Mouse (Mus musculus): ENCODE data around the gene Agpat4. TPM values are rescaled to one million over a fixed set of nuclear protein-coding genes. Genes with fewer than 3 reads are reported as not detected.

The Agpat4 gene
- polyA plus RNA-seq, 1 experiment from 2014 or later: 43.7 TPM

DNA sequence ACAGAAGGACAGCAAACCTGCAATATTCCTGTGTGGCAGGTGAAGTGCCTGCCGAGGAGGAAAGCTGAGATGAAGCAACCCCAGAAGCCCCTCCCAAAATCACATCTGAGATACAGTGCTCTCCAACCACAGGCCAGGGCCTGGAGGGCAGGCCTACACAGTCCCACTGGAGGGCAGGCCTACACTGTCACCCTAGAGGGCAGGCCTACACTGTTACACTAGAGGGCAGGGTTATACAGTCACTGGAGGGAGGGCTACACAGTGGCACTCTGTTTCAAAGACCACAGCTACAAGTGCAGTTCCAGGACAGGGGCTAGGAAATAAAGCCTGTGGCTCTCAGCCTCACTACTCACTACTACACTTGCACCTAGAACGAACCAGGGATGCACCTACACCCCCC lies 143.4 kb downstream of the Agpat4 start:
- no peak overlapping the region for H3K27ac ChIP-seq (replicated peaks)
- H3K27me3 ChIP-seq (ENCODE audit: low read depth, poor library complexity, severe bottlenecking): no peaks in the 10 kb centered on the region
- H3K4me1 ChIP-seq: peaks cover 6% of the 10 kb centered on the region; the same call in 1 of the 2 replicates
- no peaks in the 10 kb centered on the region for H3K9me3 ChIP-seq (replicated peaks)
- H3K36me3 ChIP-seq: peaks cover 61% of the 10 kb centered on the region
- no peak overlapping the region for H3K4me3 ChIP-seq
- DNase-seq (ENCODE audit: low spot score): no peak
- WGBS: 85% methylated on average over 2 of the region's 2 CpGs

- WGBS: 94% methylated on average over 8 of the region's 8 CpGs
- H3K4me3 ChIP-seq: no peak overlapping the region
- H3K27me3 ChIP-seq (ENCODE audit: low read depth, poor library complexity, severe bottlenecking): no peaks in the 10 kb centered on the region
- no peaks in the 10 kb centered on the region for H3K9me3 ChIP-seq (replicated peaks)
- H3K27ac ChIP-seq (replicated peaks): no peak overlapping the region
- no peak for DNase-seq (ENCODE audit: low spot score)
- H3K36me3 ChIP-seq: peaks cover 52% of the 10 kb centered on the region
- peaks cover 13% of the 10 kb centered on the region; the same call in 1 of the 2 replicates for H3K4me1 ChIP-seq
These were observed 144.3 kb downstream of the Agpat4 start for GRCm38 (mm10) chr17:12262851-12263250.

GRCm38 (mm10) chr17:12263787-12264186 lies 145.3 kb downstream of the Agpat4 start:
- peaks cover 46% of the 10 kb centered on the region for H3K36me3 ChIP-seq
- DNase-seq (ENCODE audit: low spot score): no peak
- 89% methylated on average over 13 of the region's 13 CpGs for WGBS
- no peak overlapping the region for H3K27ac ChIP-seq (replicated peaks)
- H3K4me3 ChIP-seq: no peak overlapping the region
- peaks cover 16% of the 10 kb centered on the region for H3K4me1 ChIP-seq
- no peaks in the 10 kb centered on the region for H3K27me3 ChIP-seq (ENCODE audit: low read depth, poor library complexity, severe bottlenecking)
- no peaks in the 10 kb centered on the region for H3K9me3 ChIP-seq (replicated peaks)

- no peaks in the 10 kb centered on the region for H3K27me3 ChIP-seq (ENCODE audit: low read depth, poor library complexity, severe bottlenecking)
- no peak overlapping the region for H3K4me3 ChIP-seq
- no peak for DNase-seq (ENCODE audit: low spot score)
- 89% methylated on average over 3 of the region's 3 CpGs for WGBS
- peaks cover 45% of the 10 kb centered on the region for H3K36me3 ChIP-seq
- H3K4me1 ChIP-seq: peaks cover 18% of the 10 kb centered on the region
- no peaks in the 10 kb centered on the region for H3K9me3 ChIP-seq (replicated peaks)
- H3K27ac ChIP-seq (replicated peaks): no peak overlapping the region
These were observed 145.8 kb downstream of the Agpat4 start for GRCm38 (mm10) chr17:12264293-12264692.

- WGBS: 78% methylated on average over 21 of the region's 21 CpGs
- peaks cover 45% of the 10 kb centered on the region for H3K36me3 ChIP-seq
These were observed 147.7 kb downstream of the Agpat4 start for GRCm38 (mm10) chr17:12265969-12266925.

GRCm38 (mm10) chr17:12268091-12268490 lies 149.6 kb downstream of the Agpat4 start:
- Histone ChIP-seq H3K9me3 (replicated peaks) (no peaks in the 10 kb centered on the region), H3K4me1 (peaks cover 18% of the 10 kb centered on the region), H3K27ac (replicated peaks) (no peak overlapping the region), H3K27me3 (ENCODE audit: low read depth, poor library complexity, severe bottlenecking) (no peaks in the 10 kb centered on the region), H3K36me3 (peaks cover 48% of the 10 kb centered on the region), H3K4me3 (no peak overlapping the region)
- 90% methylated on average over 4 of the region's 4 CpGs for WGBS
- DNase-seq (ENCODE audit: low spot score): no peak

More at GRCm38 (mm10) chr17:12265969-12266925, 147.7 kb downstream of the Agpat4 start:
- no peaks in the 10 kb centered on the region for H3K27me3 ChIP-seq (ENCODE audit: low read depth, poor library complexity, severe bottlenecking)
- peaks cover 18% of the 10 kb centered on the region for H3K4me1 ChIP-seq
- no peaks in the 10 kb centered on the region for H3K9me3 ChIP-seq (replicated peaks)
- DNase-seq (ENCODE audit: low spot score): peak; percentile 40
- H3K27ac ChIP-seq (replicated peaks): no peak overlapping the region
- H3K4me3 ChIP-seq: no peak overlapping the region

GRCm38 (mm10) chr17:12268538-12268937 lies 150.0 kb downstream of the Agpat4 start:
- WGBS: 91% methylated on average over 10 of the region's 10 CpGs
- H3K27ac ChIP-seq (replicated peaks): peak overlapping the region; percentile 52; the same call in 1 of the 2 replicates

More at GRCm38 (mm10) chr17:12268538-12268937, 150.0 kb downstream of the Agpat4 start:
- H3K36me3 ChIP-seq: peaks cover 45% of the 10 kb centered on the region
- H3K4me1 ChIP-seq: peaks cover 18% of the 10 kb centered on the region
- H3K27me3 ChIP-seq (ENCODE audit: low read depth, poor library complexity, severe bottlenecking): no peaks in the 10 kb centered on the region
- DNase-seq (ENCODE audit: low spot score): no peak
- H3K9me3 ChIP-seq (replicated peaks): no peaks in the 10 kb centered on the region
- H3K4me3 ChIP-seq: no peak overlapping the region

Other genes with a start within 250 kb of the Agpat4 start
- 42.3 and 45.3 TPM in 2 replicates for gene Map3k4, start 200.1 kb downstream of the Agpat4 start, polyA plus RNA-seq (2016; fragmentation: Nextera tagmentation; extraction: Ambion mirVana)